Mouse (Mus musculus) CH12.LX (cell line): Measurements from ENCODE around the gene Prol1. TPM values are rescaled to one million over a fixed set of nuclear protein-coding genes. Genes with fewer than 3 reads are reported as not detected.

Experiments used
- polyA plus RNA-seq: library from polyadenylated mRNA; unstranded; fragments of >175 nt; gene quantifications from 2 replicates; pipeline ENCODE4 v1.2.1, GENCODE M21; 2012; ENCODE audit warnings: low read depth; ENCODE audit not compliant: insufficient read length
- total RNA-seq, 2 experiments: library from RNA; depleted of rRNA; stranded (reverse); fragments of 300-350 nt in 1 of 2; fragments of >200 nt in 1 of 2; gene quantifications; 2 replicates each; pipeline ENCODE4 v1.2.3; 2012 to 2014

Gene Prol1
- total and polyA plus RNA-seq, 3 experiments: not detected

Other genes starting within 250 kb of the Prol1 start
- gene Smr2, start 230.8 kb upstream of the Prol1 start, total RNA-seq (2012; rRNA removed): not detected in 2 replicates
- not detected in 2 replicates for gene Smr2, start 230.8 kb upstream of the Prol1 start, total RNA-seq (2014; rRNA removed)
- not detected in 2 replicates for gene Smr2, start 230.8 kb upstream of the Prol1 start, polyA plus RNA-seq
- not detected in 2 replicates for gene Gm11116, start 205.8 kb upstream of the Prol1 start, total RNA-seq (2012; rRNA removed)
- not detected in 2 replicates for gene Gm11116, start 205.8 kb upstream of the Prol1 start, total RNA-seq (2014; rRNA removed)
- gene Gm11116, start 205.8 kb upstream of the Prol1 start, polyA plus RNA-seq: not detected in 2 replicates
- not detected in 2 replicates for gene Gm11115, start 163.2 kb upstream of the Prol1 start, total RNA-seq (2012; rRNA removed)
- gene Gm11115, start 163.2 kb upstream of the Prol1 start, total RNA-seq (2014; rRNA removed): not detected in 2 replicates
- not detected in 2 replicates for gene Gm11115, start 163.2 kb upstream of the Prol1 start, polyA plus RNA-seq
- gene Gm7714, start 48.4 kb upstream of the Prol1 start, total RNA-seq (2012; rRNA removed): not detected in 2 replicates
- gene Gm7714, start 48.4 kb upstream of the Prol1 start, total RNA-seq (2014; rRNA removed): not detected in 2 replicates
- gene Gm7714, start 48.4 kb upstream of the Prol1 start, polyA plus RNA-seq: not detected in 2 replicates
- 0.34 TPM in 1 of 2 replicates, not detected in the other for gene Amtn, start 58.8 kb downstream of the Prol1 start, total RNA-seq (2012; rRNA removed)
- not detected in 2 replicates for gene Amtn, start 58.8 kb downstream of the Prol1 start, total RNA-seq (2014; rRNA removed)
- gene Amtn, start 58.8 kb downstream of the Prol1 start, polyA plus RNA-seq: not detected in 2 replicates
- gene Ambn, start 138.7 kb downstream of the Prol1 start, total RNA-seq (2012; rRNA removed): 0.08 TPM in 1 of 2 replicates, not detected in the other
- gene Ambn, start 138.7 kb downstream of the Prol1 start, total RNA-seq (2014; rRNA removed): 0.20 TPM in 1 of 2 replicates, not detected in the other
- gene Ambn, start 138.7 kb downstream of the Prol1 start, polyA plus RNA-seq: not detected in 2 replicates
- 0.04 TPM in 2 replicates for gene Enam, start 170.7 kb downstream of the Prol1 start, total RNA-seq (2012; rRNA removed)
- not detected in 2 replicates for gene Enam, start 170.7 kb downstream of the Prol1 start, total RNA-seq (2014; rRNA removed)
- 0.09 TPM in 1 of 2 replicates, not detected in the other for gene Enam, start 170.7 kb downstream of the Prol1 start, polyA plus RNA-seq
- gene Jchain, start 210.6 kb downstream of the Prol1 start, total RNA-seq (2012; rRNA removed): 477 and 729 TPM in 2 replicates
- gene Jchain, start 210.6 kb downstream of the Prol1 start, total RNA-seq (2014; rRNA removed): 1,234 and 1,319 TPM in 2 replicates
- 336 and 364 TPM in 2 replicates for gene Jchain, start 210.6 kb downstream of the Prol1 start, polyA plus RNA-seq
- gene Utp3, start 237.2 kb downstream of the Prol1 start, total RNA-seq (2012; rRNA removed): 66.6 and 90.4 TPM in 2 replicates
- 55.5 and 55.9 TPM in 2 replicates for gene Utp3, start 237.2 kb downstream of the Prol1 start, total RNA-seq (2014; rRNA removed)
- gene Utp3, start 237.2 kb downstream of the Prol1 start, polyA plus RNA-seq: 169 and 197 TPM in 2 replicates
- gene Rufy3, start 247.7 kb downstream of the Prol1 start, total RNA-seq (2012; rRNA removed): 13.6 and 17.2 TPM in 2 replicates
- gene Rufy3, start 247.7 kb downstream of the Prol1 start, total RNA-seq (2014; rRNA removed): 17.4 and 19.9 TPM in 2 replicates
- gene Rufy3, start 247.7 kb downstream of the Prol1 start, polyA plus RNA-seq: 21.8 and 22.3 TPM in 2 replicates